17 mouse cellular contexts compared by ENCODE assay signal in the genomic region with DNA sequence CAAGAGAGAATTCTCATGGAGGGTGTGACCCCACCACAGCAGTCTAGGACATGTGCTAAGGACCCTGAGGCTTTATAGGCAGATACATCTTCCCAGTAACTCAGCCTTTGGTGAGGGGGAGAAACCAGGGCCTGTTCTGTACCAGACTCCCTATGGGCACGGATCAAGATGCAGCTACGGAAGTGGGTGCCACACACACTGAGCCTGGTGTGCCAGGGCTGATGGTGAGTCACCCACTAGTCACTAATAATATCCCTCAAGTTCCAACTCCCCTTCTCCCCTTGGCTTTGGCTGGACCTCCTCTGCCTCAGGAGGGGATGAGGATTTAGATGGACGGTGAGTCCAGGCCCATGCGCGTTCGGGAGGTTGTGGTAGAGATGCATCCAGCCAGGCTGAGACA.
"Had no signal": no experiment of that assay in that cellular context is flagged by ENCODE, and none has a peak within 500 bp of the region (broad histone marks: within the 10 kb centered on the region; RNA-seq: fewer than 3 reads in every experiment).

No protein-coding gene starts in this region.

- DNase-seq: kidney, adult 11 months; kidney, adult 9 months; kidney, postnatal 36 days; layer of hippocampus, postnatal 36 days; left cerebral cortex, postnatal 4 days; lung, adult 2 months; lung, postnatal 36 days; right cerebral cortex, adult 18-20 months; right cerebral cortex, postnatal 4 days; spleen, adult 18-20 months; thymus, adult 2 months; thymus, postnatal 36 days had no signal

- H3K4me3 ChIP-seq: limb, embryonic 13.5 days; liver, embryonic 15.5 days; midbrain, embryonic 15.5 days; neural tube, embryonic 13.5 days had no signal

- H3K27ac ChIP-seq: kidney, postnatal 0 days; limb, embryonic 13.5 days; liver, embryonic 15.5 days; midbrain, embryonic 15.5 days; neural tube, embryonic 13.5 days had no signal
